Mouse (Mus musculus) urinary bladder, adult 18-20 months (tissue): ENCODE data around the gene Mb21d2.

Experiments used
- DNase-seq, 2 experiments: peaks; one replicate each; pipeline ENCODE4 v3.0.0; 2022; ENCODE audit warnings: low spot score in 2 of 2, mixed read lengths in 2 of 2

The Mb21d2 gene

DNA sequence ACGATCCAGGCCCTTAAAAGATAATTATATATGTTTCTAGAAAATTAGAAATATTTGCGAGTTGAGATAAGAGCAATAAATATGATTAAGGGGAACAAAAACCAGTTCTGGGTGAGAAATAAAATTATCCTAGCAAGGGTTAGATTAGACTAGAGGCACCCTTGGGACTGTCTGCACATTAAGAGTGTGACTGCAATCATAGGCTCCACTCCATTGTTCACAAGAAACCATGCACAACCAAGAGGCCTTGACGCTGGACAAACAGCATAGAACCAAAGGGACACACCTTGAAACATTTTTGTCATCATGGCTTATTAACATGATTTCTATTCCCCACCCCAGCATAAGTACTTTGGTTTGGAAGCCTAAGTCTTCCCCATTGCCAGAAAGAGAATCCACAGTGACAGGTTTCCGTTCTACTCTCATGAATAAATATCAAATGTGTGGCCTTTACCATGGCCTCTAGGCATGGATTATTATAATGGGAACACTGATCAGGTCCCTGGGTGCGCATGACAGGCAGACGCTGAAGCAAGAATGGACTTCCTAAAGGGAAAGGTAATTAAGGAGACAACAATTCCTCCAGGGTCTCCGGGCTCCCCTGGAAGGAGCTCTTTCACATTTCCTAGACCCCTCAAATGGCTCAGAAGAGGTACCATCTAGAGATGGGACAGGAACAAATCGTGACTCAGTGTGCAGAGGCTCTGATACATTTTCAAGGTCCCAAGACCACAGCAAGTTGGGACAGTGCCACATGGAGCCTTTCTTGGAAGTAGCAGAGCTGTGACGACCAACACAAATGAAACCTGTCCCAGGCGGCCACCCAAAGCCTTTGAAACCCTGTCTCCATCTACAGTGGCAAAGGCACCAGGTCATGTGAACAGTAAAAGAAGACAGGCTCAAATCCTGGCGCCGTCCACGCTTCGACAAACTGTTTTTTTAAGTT lies 26.6 kb downstream of the Mb21d2 start:
- DNase-seq: no peak

DNA sequence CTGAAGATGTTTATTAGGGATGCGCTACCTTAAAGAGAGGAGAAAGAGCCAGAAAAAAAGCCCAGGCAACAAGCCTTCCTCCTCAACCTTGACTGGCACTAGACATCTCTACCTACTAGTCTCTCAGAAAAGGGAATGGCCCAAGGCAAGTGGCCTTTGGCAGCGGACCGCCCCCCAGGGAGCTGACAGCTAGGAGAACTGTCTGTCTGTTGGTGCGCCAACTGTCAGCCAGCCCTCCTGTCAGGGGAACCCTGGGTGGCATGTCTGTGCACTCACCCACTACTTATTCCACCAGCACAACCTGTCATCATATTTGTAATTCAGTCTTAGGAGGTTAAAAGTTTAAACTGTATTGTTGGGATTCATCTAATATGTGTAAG lies 30.3 kb downstream of the Mb21d2 start:
- DNase-seq: no peak

DNA sequence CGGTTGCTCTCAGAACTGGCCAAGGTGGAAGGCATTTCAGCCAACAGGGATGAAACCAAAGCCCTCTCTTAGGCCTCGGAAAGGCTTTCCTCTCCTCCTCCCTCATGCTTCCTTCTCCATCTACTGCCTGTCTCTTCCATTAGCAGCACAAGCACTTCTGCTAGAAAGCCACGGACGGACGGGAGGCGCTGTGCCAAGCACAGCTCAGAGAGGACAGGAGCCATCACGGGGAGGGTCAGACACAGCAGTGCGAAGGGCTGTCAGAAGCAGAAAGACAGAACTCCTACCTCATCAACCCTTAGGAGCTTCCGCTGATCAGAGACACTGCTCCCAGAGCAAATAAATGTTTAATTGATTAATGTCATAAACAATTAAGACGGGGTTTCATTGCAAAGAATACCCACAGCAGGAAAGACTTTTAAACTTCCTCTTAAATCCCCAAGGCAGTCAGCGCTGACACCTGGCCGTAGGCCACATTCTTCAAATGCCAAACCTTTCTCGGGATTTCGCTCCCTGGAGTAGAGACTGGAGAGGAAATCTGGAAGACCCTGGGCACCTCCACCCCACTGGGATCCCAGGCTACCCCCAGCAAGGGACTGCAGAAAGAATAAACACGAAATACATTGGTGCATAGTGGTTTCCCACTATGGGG lies 30.8 kb downstream of the Mb21d2 start:
- no peak for DNase-seq

DNA sequence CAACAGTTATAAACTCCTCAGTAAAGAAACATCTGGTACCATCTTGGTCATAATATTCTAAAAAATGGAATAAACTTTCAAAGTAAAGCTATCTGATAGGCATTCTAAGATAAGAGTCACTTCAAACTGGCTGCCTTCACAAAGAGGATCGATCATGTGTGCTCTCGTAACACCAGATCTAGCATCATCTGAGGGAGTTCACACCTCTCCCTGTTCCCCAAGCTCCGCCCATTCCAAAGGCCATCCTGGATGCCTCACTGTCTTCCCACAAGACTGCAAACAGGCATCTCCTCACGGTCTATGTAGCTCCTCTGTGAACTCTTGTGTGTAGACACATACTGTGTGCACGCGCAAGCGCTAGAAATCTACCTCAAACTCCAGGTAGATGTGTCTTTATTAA lies 32.9 kb downstream of the Mb21d2 start:
- DNase-seq: no peak

DNA sequence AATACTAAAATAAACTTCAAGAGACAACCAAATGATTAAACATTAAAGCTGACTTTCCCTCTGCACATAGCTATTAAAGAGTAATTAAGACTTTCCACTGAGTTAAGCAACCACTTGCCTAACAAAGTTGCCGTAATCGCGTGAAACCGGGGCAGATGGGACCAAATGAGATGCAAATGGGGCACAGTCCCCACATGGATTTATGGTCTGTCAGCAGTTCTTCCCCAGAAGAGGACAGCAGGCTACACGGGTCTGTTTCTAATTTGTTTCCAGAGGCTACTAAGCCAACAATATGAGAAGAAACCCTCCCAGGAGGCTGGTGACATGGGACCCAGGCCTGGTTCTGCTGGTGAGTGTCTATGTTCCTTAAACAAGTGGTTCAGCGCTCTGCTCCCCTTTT lies 34.6 kb downstream of the Mb21d2 start:
- DNase-seq: no peak

DNA sequence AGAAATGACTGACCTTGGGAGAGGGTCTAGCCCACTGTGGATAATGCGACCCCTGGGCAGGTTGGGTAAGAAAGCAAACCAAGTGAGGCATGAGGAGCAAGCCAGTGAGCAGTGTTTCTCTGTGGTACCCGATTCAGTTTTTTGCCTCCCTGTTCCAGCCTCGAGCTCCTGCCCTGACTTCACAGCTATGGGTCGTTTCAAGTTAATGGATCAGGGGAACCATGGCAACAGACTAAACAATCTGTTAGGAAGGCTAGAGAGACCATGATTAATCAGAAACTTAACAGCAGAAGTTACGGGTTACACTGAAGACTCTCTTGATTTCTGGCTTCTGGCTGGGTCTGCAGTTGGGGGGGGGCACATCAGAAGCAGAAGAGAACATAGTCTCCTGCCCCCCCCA lies 36.2 kb downstream of the Mb21d2 start:
- no peak for DNase-seq

DNA sequence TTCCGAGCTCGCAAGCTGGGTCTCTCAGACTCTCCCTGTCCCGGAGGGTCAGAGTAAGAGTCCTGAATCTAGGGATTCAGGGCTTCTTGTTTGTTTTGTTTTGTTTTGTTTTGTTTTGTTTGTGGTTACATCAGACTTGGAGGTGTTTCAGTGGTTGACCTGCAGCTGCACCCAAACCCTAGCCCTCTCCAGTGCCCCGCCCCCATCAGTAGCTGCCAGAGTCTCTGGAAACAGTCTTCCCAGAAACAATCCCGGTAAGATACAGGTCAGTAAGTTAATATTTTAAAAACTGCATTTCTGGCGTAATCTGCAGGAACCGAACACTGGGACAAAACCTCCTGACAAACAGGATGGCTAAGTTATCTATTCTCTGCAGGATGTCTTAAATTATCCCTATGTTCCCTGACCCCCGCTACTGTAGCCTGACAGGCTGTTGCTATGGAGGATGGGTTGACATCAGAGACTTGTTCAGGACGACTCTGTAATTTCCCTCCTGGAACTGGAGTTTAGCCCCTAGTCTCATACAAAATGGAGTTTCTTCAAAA lies 43.2 kb downstream of the Mb21d2 start:
- DNase-seq: no peak

DNA sequence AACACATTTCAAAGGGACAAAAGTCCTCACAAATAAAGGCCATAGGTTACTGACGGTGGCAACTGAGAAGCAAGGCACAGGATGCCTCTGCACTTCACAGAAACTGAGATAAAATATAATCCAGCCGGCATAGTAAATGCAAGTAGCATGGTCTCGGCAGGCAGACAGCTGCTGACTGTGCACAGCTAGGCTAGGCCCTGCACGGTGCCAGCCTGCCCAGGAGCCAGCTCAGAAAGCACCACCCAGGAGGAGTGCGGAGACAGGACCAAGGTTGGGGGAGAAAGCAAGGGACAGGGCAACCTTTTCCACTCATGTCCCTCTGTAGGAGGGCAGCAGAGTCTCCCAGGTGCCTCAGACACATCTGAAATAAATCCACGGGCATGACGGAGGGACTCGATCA lies 44.0 kb downstream of the Mb21d2 start:
- DNase-seq: no peak

DNA sequence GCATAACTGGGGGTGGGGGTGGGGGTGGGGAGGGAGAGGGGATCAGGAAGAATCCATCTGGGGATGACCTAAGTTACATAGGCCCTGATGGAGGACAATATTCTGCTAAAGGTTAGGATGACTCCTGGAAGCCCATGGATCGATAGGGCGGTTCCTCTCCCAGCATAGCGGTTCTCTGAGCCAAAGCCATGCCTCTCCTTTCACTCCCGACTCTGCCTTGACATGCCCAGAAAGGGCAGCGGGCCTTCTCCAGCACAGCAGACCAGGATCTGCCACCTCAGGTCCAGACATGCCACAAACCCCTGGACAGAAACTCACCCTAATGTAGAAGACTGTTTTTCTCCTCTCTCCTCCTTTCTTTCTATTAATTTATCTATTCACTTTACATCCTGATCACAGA lies 44.8 kb downstream of the Mb21d2 start:
- peak in 1 of 2 experiments; percentile 58 for DNase-seq

DNA sequence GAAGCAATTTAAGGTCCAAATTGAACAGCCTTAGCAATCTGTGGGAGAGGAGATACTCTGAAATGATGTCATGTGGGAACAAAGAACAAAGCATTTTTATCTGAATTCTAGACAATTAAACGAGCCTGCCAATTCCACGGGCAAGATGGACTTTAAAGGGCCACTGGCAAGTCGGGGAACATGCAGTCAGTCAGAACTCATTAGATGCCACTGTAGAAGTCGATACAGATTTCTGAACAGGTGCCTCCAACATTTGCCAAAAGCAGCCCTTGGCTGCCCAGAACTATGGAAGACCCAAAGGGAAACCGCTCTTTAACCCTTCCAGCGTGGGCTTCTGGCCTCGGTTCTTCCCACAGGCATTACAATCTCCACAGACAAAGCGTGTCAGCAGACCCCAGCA lies 45.8 kb downstream of the Mb21d2 start:
- DNase-seq: no peak

DNA sequence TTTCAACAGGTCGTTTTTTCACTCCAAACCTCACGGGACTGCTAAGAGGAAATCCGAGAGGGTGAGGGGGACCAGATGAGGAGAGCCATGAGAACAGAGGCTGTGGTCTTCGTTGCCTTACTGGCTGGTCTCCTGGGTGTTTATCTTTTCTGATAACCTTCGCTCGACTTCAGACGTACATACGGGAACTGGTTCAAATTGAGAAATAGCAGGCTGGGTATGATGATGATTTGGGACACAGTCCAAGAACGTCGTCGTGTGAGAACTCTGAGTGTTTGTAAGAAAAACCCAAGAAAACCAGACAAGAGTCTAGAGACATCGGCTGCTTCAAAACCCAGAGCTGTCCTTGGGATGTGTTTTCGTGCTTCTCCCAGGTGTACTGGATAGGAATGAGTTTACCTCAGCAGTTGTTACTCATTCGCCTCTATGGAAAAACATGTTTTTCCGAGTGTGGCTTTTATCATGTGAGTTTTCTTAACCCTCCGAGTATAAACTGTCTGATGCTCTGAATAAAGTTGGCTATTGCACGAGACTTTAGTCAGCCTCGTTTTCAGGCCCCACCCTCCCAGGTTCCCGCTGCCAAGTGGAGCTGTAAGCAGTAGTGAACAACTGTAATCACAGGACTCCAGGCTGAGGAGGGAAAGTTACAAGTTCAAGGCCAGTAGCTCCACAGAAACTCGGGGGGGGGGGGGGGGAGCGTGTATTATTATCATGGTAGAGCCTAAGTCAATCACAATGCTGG lies 46.6 kb downstream of the Mb21d2 start:
- no peak for DNase-seq

DNA sequence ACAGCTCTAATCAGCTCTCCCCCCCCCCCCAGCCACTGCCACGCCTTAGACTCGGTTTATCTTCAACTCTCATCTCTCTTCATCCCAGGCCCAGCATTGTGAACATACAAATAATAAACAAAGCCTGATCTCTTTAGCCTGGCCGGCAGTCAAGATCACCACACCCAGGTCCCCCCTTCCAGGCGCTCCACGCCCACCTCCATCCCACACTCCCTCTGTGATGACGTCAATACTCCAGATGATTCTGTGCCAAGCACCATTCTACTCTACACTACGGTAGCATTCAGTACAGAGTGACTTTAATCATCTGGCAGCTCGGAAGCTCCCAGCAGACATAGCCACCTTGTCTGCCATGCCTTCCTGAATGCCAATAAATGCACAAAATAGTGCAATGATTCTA lies 47.7 kb downstream of the Mb21d2 start:
- no peak for DNase-seq

DNA sequence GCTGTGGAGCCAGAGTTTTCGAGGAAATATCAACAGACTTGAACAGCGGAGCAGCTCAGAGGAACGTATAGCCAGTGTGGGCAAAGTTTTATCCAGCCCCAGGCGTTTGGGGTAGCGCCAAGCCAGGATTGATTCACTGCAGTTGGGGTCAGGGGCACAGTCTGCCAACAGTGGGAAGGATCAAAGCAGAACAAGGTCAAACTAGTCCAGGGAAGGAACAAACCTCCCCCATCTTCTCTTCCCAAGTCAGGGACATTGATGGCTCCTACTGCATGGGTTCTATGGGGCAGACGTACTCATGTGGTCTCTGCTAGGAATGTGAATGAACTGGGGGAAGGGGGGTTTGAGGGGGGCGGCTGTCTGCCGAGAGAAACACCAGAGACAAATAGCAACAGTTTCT lies 48.7 kb downstream of the Mb21d2 start:
- peak in 1 of 2 experiments; percentile 18 for DNase-seq

DNA sequence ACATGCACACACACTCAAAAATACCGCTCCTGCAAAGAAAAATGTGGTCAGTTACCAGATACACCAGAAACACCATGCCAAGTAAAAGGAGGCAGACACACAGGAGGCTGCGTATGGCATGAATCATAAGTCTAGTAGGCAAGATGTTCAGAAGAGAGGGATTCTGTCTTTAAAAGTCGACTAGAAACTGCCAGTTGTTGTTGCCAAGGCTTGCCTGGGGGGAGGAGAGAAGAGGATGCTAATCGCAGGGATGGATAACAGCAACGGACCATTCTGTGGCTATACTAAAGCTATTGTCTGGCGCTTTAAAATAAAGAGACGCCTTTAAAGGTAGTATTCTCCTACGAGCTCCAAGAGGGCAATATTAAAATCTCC lies 49.2 kb downstream of the Mb21d2 start:
- DNase-seq: no peak

DNA sequence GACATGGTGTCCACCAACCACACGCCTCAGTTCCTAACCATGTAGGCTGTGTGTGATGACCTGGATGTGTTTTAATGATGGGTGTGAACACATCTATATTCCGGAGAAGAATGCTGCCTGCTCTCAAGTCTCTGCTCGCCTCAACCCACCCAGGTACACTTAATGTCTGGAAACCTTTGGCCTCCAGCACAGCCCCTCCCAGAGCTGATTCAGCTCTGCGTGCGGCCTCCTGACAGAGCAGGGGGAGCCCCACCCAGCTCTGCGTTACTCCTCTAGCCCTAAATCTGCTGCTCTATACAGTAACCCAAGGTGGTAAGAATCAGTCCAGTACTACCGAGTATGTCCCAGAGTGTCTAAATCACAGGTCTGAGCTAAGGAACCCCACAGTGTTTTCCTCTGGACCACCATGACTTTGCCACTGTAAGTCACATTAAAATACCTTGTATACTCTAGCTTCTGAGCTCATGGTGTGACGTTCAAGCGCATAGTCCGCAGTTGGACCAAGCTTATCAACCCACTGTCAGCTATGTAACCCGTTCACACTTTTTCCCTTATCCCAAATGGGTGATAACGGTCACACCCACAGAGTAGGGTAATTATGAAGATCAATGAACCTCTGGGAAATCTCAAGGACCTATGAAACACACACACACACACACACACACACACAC lies 49.7 kb downstream of the Mb21d2 start:
- DNase-seq: peak; percentile 19 to 47

DNA sequence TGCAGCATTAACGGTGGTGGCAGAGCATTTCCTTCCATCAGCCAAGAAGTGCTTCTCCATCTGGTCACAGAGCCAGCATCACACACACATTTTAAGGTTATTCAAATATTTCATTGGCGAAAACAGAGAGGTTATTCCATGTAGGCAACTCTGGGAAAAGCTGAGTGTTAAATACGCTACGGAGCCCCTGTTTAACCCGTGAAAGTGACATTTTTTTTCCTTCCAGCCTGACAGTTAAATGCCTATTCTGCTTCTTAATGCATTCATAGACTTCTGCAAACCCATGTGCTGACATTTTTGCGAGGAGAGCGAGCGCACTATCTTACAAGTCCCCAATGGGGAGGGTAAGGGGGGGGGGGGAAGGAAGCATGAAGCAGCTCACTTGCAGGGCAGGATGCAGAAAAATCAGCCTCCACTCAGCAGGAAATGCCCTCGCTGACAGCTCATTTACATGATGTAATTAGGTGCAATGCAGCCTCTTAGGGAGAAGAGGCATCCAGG lies 52.3 kb downstream of the Mb21d2 start:
- no peak for DNase-seq

DNA sequence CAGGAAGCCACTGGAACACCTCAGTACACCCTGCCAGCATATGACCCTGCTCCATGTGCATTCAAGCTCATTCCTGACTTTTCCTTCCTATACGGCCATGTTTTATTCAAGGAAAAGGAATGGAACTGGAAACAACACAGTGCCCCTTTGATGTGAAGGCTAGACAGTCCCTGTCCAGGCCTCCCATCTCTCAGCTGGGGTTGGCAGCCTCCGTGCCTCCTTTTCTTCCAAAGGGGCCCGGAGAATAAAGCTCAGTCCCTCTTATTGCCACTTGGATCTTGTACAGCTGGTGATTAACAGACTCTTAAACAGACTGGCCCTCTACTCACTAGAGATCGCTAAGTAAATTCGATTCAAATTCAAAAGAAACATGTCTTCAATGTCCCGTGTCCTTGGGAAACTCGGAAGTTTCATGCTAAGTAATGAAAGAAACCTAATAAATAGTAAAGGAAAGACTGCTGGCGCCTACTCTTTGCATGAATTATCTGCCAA lies 56.0 kb downstream of the Mb21d2 start:
- DNase-seq: no peak

DNA sequence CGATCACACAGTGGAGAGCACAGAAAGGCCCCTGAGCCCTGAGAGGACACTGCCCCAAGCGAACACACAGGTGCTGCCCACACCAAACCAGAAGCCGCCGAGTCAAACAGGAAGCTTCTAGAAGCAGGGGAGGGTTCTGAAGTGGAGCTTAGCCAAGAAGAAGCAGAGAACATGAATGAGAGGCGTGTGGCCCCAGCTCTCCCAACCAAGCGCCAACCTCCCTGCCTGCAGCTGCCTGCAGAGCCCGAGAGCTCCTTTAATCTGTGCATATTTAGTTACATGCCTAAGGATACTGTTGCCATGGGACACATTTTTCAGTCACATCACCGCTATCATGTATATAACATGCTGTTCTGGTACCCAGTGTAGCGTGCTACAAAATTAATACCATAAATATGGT lies 58.6 kb downstream of the Mb21d2 start:
- DNase-seq: no peak

DNA sequence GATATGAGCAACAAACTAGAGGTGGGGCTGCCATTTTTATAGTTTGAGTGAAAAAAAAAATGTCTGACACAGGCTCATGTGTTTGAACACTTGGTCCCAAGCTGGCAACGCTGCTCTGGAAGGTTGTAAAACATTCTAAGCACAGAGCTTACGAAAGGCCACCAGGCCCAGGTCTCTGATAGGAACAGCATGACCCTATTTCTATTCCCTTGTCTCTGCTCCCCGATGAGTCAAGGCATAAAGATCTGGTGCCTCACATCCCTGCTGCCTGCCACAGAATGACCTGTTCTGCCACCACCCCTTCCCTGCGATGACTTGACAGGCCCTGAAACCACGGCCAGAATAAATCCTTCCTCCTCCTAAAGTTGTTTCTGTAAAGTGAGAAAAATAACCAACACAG lies 59.0 kb downstream of the Mb21d2 start:
- DNase-seq: peak in 1 of 2 experiments; percentile 3

DNA sequence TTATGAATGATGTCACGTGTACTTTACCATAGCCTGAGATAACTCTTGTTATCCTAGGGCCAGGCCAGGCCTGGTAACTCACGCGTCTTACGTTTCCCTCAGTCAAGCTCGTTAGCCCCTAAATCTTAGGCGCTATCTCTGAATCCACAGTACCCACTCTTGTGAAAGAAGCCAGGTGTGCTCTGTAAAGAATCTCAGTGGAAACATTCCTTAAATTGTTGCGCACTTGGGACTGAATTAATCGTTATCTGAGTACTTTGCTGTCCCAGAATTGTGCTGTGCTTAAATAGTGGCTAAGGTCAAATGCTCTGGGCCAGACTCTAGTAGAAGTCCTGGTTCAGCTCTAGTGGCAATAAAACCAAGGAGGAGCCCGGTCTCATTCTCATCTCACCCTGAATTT lies 60.6 kb downstream of the Mb21d2 start:
- no peak for DNase-seq

DNA sequence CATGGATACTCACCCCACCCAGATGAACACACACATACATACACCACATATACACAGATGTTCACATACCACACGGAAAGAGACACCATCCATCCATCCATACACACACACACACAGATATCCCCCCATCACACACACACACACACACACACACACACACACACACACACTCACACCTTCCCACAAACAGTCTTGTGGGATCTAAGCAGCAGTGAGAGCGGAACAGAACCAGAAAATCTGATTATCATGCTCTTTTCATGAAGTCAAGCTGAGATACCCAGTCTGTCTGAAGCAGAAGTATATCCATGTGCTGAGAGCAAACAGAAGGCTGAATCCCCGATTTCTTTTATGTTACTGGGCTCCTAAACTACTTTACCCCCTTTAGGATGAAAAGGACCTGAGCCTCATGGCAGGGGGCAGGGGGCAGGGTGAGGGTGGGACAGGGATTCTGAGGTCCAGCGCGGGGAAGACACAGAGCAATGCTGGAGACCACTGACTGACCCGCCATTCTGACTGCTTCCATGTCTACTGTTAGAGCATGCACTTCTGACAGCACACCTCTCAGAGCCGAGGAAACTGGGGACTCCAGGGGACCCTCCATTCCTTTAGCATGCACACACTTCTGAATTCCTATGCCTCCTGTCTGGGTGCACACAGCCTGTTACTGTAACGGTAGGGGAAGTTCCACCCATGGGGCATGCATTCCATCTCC lies 62.7 kb downstream of the Mb21d2 start:
- no peak for DNase-seq
